Mouse (Mus musculus) liver, embryonic 15.5 days (tissue): ENCODE results near the gene Gm47995. TPM values are rescaled to one million over a fixed set of nuclear protein-coding genes. Genes with fewer than 3 reads are reported as not detected.
A peak's percentile ranks its signal among the peaks of the same experiment; 100 is the strongest.
"Not testable (repeated sequence)": the region's sequence is repeated elsewhere in the genome, so short reads cannot be mapped to it uniquely, and the experiment has no call there.

Experiments used
- ATAC-seq: fragments of 200-750 bp; cut with Nextera tagmentation; 2 replicates; pipeline ENCODE4 v1.8.0; 2017; ENCODE audit warnings: moderate number of reproducible peaks, mild to moderate bottlenecking, moderate library complexity; ENCODE audit not compliant: insufficient read depth
- H3K27ac ChIP-seq: fragments of 300-500 bp; sonication (generic); replicated peaks from 2 replicates; pipeline ENCODE4 v1.5.1; 2015; ENCODE audit warnings: mild to moderate bottlenecking, inconsistent platforms
- H3K27me3 ChIP-seq: fragments of 300-500 bp; sonication (generic); 2 replicates; pipeline ENCODE4 v1.6.1; 2015; ENCODE audit warnings: mild to moderate bottlenecking, inconsistent platforms
- H3K36me3 ChIP-seq: fragments of 300-500 bp; sonication (generic); replicated peaks from 2 replicates; pipeline ENCODE4 v1.6.1; 2015; ENCODE audit warnings: moderate library complexity, mild to moderate bottlenecking, inconsistent platforms
- H3K4me1 ChIP-seq: fragments of 300-500 bp; sonication (generic); replicated peaks from 2 replicates; pipeline ENCODE4 v1.6.1; 2015; ENCODE audit warnings: inconsistent platforms
- H3K4me2 ChIP-seq: fragments of 300-500 bp; sonication (generic); 2 replicates; pipeline ENCODE4 v1.6.1; 2015; ENCODE audit warnings: moderate library complexity, mild to moderate bottlenecking, inconsistent platforms
- H3K4me3 ChIP-seq: fragments of 300-500 bp; sonication (generic); replicated peaks from 2 replicates; pipeline ENCODE4 v1.5.1; 2015; ENCODE audit warnings: mild to moderate bottlenecking, inconsistent platforms
- H3K9ac ChIP-seq: fragments of 300-500 bp; sonication (generic); 2 replicates; pipeline ENCODE4 v1.6.1; 2015; ENCODE audit warnings: moderate library complexity, mild to moderate bottlenecking, inconsistent platforms
- H3K9me3 ChIP-seq: fragments of 300-500 bp; sonication (generic); replicated peaks from 2 replicates; pipeline ENCODE4 v1.6.1; 2016; ENCODE audit warnings: inconsistent platforms
- WGBS: fragments of 180-500 bp; shearing (Covaris S2); methylation state at CpG from one replicate; pipeline ENCODE4 v1.1.7; 2015; ENCODE audit warnings: mixed read lengths; ENCODE audit not compliant: insufficient replicate concordance; 5-methylcytosine and 5-hydroxymethylcytosine counted together
- polyA plus RNA-seq: library from polyadenylated mRNA; unstranded; fragments of >200 nt; fragmentation: Nextera tagmentation; extraction: Ambion mirVana; gene quantifications from 2 replicates; pipeline ENCODE4 v1.2.1, GENCODE M21; 2015

Gm47995 gene
- polyA plus RNA-seq, 1 experiment from 2014 or later, result 0.82 TPM

- no peaks in the 10 kb centered on the region for H3K36me3 ChIP-seq
- no peak overlapping the region for H3K4me3 ChIP-seq
- no peak for ATAC-seq
- peaks cover 7% of the 10 kb centered on the region; the same call in 1 of the 2 replicates for H3K4me1 ChIP-seq
- no peak overlapping the region for H3K27ac ChIP-seq
- H3K9ac ChIP-seq, result no peak overlapping the region
- no peaks in the 10 kb centered on the region for H3K27me3 ChIP-seq
- H3K9me3 ChIP-seq, result no peaks in the 10 kb centered on the region
- 71% methylated on average over 4 of the region's 4 CpGs for WGBS
- no peak overlapping the region for H3K4me2 ChIP-seq
These were observed 9.8 kb upstream of the Gm47995 start for GRCm38 (mm10) chr1:151188469-151188868.

GRCm38 (mm10) chr1:151192075-151192474 lies 6.2 kb upstream of the Gm47995 start, which contains the start of gene Gm8947:
Gene Gm8947, plus strand, starts transcription at chr1:151192376.
- not testable (repeated sequence) for H3K27me3 ChIP-seq

GRCm38 (mm10) chr1:151192739-151193138 lies 5.5 kb upstream of the Gm47995 start:
- peaks cover 11% of the 10 kb centered on the region for H3K4me1 ChIP-seq
- H3K4me3 ChIP-seq, H3K27me3 ChIP-seq, H3K27ac ChIP-seq, H3K4me2 ChIP-seq, H3K9me3 ChIP-seq, H3K9ac ChIP-seq, ATAC-seq, H3K36me3 ChIP-seq: not testable (repeated sequence)
- WGBS, result 85% methylated on average over 15 of the region's 15 CpGs

More at GRCm38 (mm10) chr1:151192075-151192474, 6.2 kb upstream of the Gm47995 start, which contains the start of gene Gm8947:
- H3K4me3 ChIP-seq, H3K4me1 ChIP-seq, H3K4me2 ChIP-seq, H3K9me3 ChIP-seq, H3K36me3 ChIP-seq, H3K27ac ChIP-seq, H3K9ac ChIP-seq: not testable (repeated sequence)
- ATAC-seq, result peak; percentile 44; the same call in 1 of the 2 replicates
- WGBS, result 52% methylated on average over 2 of the region's 7 CpGs

- not testable (repeated sequence) for H3K9me3 ChIP-seq, H3K27ac ChIP-seq, H3K4me2 ChIP-seq, ATAC-seq, H3K27me3 ChIP-seq, H3K9ac ChIP-seq, H3K36me3 ChIP-seq, H3K4me3 ChIP-seq
- WGBS, result 77% methylated on average over 4 of the region's 4 CpGs
- peaks cover 17% of the 10 kb centered on the region for H3K4me1 ChIP-seq
These were observed 2.3 kb upstream of the Gm47995 start for GRCm38 (mm10) chr1:151195986-151196385.

- not testable (repeated sequence) for H3K4me2 ChIP-seq, H3K27me3 ChIP-seq, ATAC-seq, H3K27ac ChIP-seq, H3K4me3 ChIP-seq, H3K36me3 ChIP-seq, H3K9me3 ChIP-seq, H3K9ac ChIP-seq
- 42% methylated on average over 3 of the region's 3 CpGs for WGBS
- H3K4me1 ChIP-seq, result peaks cover 17% of the 10 kb centered on the region
These were observed 1.6 kb upstream of the Gm47995 start for GRCm38 (mm10) chr1:151196690-151197089.

GRCm38 (mm10) chr1:151200620-151201019 lies 2.4 kb downstream of the Gm47995 start:
- not testable (repeated sequence) for H3K4me3 ChIP-seq, ATAC-seq, H3K9me3 ChIP-seq, H3K27me3 ChIP-seq, H3K9ac ChIP-seq, H3K36me3 ChIP-seq, H3K4me2 ChIP-seq, H3K27ac ChIP-seq
- peaks cover 12% of the 10 kb centered on the region for H3K4me1 ChIP-seq

- not testable (repeated sequence) for H3K36me3 ChIP-seq, H3K4me2 ChIP-seq, H3K9me3 ChIP-seq, H3K9ac ChIP-seq, H3K4me1 ChIP-seq, H3K27ac ChIP-seq, H3K27me3 ChIP-seq, H3K4me3 ChIP-seq
- ATAC-seq, result peak; percentile 60
- WGBS, result 28% methylated on average over 3 of the region's 5 CpGs
These were observed 4.5 kb downstream of the Gm47995 start for GRCm38 (mm10) chr1:151202771-151203170.

GRCm38 (mm10) chr1:151203818-151204217 lies 5.6 kb downstream of the Gm47995 start, which contains the start of gene 3110040M04Rik:
Gene 3110040M04Rik, plus strand, starts transcription at chr1:151204121.
- not testable (repeated sequence) for H3K4me1 ChIP-seq, H3K4me3 ChIP-seq, H3K27me3 ChIP-seq, ATAC-seq, H3K4me2 ChIP-seq, H3K9me3 ChIP-seq, H3K36me3 ChIP-seq, H3K9ac ChIP-seq, H3K27ac ChIP-seq
- no CpG with 5 or more reads among the region's 6 CpGs for WGBS

- H3K4me1 ChIP-seq, result peaks cover 13% of the 10 kb centered on the region; the same call in 1 of the 2 replicates
- peak; percentile 70 for ATAC-seq
- H3K9me3 ChIP-seq, H3K9ac ChIP-seq, H3K36me3 ChIP-seq, H3K4me3 ChIP-seq, H3K27me3 ChIP-seq, H3K27ac ChIP-seq, H3K4me2 ChIP-seq: not testable (repeated sequence)
- WGBS, result 43% methylated on average over 4 of the region's 5 CpGs
These were observed 10.2 kb downstream of the Gm47995 start for GRCm38 (mm10) chr1:151208493-151208892.

- not testable (repeated sequence) for H3K27me3 ChIP-seq, H3K36me3 ChIP-seq, H3K9ac ChIP-seq, H3K4me2 ChIP-seq, H3K4me3 ChIP-seq, H3K27ac ChIP-seq, H3K9me3 ChIP-seq
- peaks cover 13% of the 10 kb centered on the region; the same call in 1 of the 2 replicates for H3K4me1 ChIP-seq
- peak; percentile 49; the same call in 1 of the 2 replicates for ATAC-seq
These were observed 10.7 kb downstream of the Gm47995 start for GRCm38 (mm10) chr1:151208944-151209343.

- not testable (repeated sequence) for H3K36me3 ChIP-seq, H3K4me2 ChIP-seq, H3K9ac ChIP-seq, H3K9me3 ChIP-seq, H3K4me3 ChIP-seq, H3K27ac ChIP-seq, H3K27me3 ChIP-seq, ATAC-seq
- 35% methylated on average over 7 of the region's 8 CpGs for WGBS
- H3K4me1 ChIP-seq, result peaks cover 13% of the 10 kb centered on the region; the same call in 1 of the 2 replicates
These were observed 11.6 kb downstream of the Gm47995 start, which contains the start of gene Gm47996 for GRCm38 (mm10) chr1:151209824-151210355. Gene Gm47996, plus strand, starts transcription at chr1:151210131.

- not testable (repeated sequence) for H3K4me2 ChIP-seq
These were observed 13.4 kb downstream of the Gm47995 start for GRCm38 (mm10) chr1:151211666-151212065.

More at GRCm38 (mm10) chr1:151211666-151212065, 13.4 kb downstream of the Gm47995 start:
- H3K27ac ChIP-seq, H3K27me3 ChIP-seq, H3K36me3 ChIP-seq, H3K9me3 ChIP-seq, H3K4me3 ChIP-seq, H3K9ac ChIP-seq, ATAC-seq: not testable (repeated sequence)
- peaks cover 21% of the 10 kb centered on the region for H3K4me1 ChIP-seq
- WGBS, result 12% methylated on average over 5 of the region's 5 CpGs
